Mouse (Mus musculus) urinary bladder, postnatal 14 days (tissue): ENCODE data around the gene Cnot3.
"Not testable (repeated sequence)": the region's sequence is repeated elsewhere in the genome, so short reads cannot be mapped to it uniquely, and the experiment has no call there.

Experiments
- DNase-seq: peaks from one replicate; pipeline ENCODE4 v3.0.0; 2021; ENCODE audit warnings: low spot score

Gene Cnot3

GRCm38 (mm10) chr7:3646641-3647040, 1.6 kb downstream of the Cnot3 start:
- DNase-seq, result no peak

- DNase-seq, result no peak
Observed at GRCm38 (mm10) chr7:3656966-3657365, 11.9 kb downstream of the Cnot3 start.

DNA sequence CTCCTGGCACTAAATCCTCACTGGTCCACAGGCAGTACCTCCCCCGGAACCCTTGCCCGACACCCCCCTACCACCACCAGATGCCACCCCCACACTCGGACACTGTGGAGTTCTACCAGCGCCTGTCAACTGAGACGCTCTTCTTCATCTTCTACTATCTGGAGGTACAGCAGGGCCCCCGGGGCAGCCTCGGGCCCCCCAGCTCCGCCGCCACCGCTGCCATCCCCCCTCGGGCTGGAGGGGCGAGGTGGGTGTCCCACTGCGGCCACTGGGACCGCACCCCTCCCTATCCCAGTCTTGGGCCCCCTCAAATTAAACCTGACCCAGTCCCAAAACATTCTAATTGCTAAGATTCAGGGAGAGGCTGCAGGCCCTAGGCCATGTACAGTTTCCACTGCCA, 13.5 kb downstream of the Cnot3 start:
- DNase-seq, result no peak

GRCm38 (mm10) chr7:3664524-3665214, 19.6 kb downstream of the Cnot3 start:
- DNase-seq, result no peak

- peak; percentile 97 for DNase-seq
Observed at GRCm38 (mm10) chr7:3665215-3666114, 20.4 kb downstream of the Cnot3 start, which contains the start of gene Leng1. Gene Leng1, minus strand, starts transcription at chr7:3665840.

DNA sequence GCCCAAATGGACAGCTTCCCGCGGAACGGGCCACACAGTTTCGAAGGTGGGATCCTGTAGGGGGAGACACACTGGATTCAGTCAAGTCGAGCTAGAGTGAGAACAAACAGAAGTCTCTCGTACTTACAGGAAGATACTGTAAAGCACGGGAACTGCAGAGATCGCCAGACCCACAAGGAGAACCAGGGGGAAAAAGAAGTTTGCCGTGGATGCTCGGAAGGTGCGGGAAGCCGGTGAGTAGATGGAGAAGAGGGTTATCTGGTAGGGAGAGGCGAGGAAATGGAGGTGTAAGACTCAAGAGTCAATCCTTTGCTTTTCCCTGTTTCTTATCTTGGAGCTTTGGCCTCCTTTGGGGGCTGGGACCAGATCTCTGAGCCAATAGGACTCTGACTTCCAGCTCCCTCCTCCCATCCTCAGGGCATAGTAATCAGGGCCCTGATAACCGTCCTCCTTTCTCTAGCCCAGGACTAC, 21.9 kb downstream of the Cnot3 start:
- DNase-seq, result no peak

- DNase-seq, result peak; percentile 91
Observed at GRCm38 (mm10) chr7:3674507-3675227, 29.6 kb downstream of the Cnot3 start.

DNA sequence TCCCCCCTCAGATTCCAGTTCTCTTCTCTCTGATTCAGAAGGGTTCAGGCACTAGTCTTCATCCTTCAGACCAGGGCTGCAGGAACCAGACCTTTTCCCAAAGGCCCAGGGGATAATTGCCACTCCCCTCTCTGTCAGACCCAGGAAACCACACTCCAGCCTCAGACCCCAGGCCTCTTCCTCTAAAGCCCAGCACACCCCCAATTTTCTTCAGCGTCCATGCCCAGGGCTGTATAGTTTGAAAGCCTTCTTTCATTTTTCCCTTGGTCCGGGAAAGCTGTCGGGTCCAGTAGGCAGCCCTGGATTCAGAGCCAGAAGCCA, 30.1 kb downstream of the Cnot3 start:
- no peak for DNase-seq

DNA sequence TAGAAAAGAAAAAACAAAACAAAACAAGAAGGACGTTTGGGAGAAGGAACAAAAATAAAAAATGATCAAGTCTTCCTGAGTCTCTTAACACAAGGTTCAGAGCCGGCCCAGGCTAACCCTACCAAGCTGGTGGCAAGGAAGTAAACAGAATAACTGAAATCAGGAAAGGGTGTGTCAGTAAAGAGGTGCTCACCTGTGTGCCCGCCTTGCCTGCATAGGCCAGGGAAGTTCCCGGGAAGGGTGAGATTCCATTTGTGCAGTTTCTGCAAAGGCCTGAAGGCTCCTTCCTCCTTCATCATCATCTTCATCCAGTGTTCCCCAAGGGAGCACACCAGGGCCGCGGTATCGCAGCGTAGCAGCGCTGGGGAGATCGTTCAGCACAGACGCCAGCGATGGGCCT, 31.3 kb downstream of the Cnot3 start:
- DNase-seq, result no peak

GRCm38 (mm10) chr7:3677342-3677741, 32.3 kb downstream of the Cnot3 start, which contains the start of gene Tmc4:
Gene Tmc4, minus strand, starts transcription at chr7:3677553.
- DNase-seq, result peak; percentile 75

DNA sequence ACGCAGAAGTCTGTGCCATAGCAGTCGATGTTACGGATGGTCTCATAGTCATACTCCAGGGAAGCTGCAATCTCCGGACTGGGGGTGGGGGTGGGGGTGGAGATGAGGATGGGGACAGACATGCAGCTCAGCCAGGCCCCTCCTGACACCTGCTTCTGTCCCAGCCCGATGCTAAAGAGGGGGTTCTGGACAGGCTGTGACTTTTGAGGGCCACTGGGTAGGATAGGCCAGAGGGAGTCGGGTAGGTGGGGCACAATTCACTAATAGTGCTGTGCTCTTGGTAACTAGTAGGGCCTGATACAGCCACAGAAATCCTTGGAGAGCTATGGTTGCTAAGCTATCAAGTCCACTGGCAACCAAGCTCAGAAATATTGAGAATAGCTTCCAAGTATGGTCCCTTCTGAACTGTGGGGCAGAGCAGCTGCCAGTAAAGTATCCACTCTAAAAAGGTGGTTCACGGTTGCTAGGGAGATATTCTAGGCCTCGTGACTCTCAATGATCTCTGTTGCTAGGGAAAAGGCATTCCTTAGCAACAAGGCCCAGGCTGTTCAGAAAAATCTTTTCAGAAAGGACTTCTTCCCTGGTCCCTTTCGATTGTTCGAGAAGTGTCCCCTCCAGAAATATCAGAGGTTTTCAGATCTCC, 39.0 kb downstream of the Cnot3 start:
- no peak for DNase-seq

GRCm38 (mm10) chr7:3684698-3685097, 39.6 kb downstream of the Cnot3 start:
- no peak for DNase-seq

GRCm38 (mm10) chr7:3685400-3686187, 40.5 kb downstream of the Cnot3 start:
- DNase-seq, result no peak

- DNase-seq, result no peak
Observed at GRCm38 (mm10) chr7:3691919-3692318, 46.9 kb downstream of the Cnot3 start.

DNA sequence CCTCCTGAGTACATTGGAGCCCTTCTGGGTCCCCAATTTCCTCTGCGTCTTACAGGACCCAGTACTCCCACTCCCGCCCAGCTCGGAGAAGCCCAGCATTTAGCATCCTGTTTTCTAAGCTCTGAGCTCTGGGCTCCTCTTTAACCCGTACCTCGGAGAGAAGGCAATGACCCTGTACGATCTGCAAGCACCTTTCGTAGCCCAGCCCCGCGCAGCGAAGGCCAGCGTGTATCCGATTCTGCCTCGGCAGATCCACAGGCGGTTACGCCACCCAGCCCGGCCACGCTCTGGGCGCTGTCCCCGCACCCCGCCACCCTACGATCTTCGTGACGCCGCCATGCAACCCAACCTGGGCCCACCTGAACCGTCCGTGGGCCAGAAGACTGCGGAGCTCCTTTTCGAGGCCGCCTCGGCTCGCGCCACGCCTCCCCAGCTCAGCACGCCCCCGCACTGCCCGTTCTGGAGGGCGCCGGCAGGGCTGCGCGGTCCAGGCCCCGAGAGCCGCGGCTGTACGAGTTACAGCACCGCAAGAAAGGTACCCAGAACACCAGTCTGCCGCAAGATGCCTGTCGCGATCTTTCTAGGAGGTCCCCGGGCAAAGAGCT, 47.4 kb downstream of the Cnot3 start, which contains the start of gene Tsen34:
Tsen34 (plus strand) TSS at position 482 of the 605 bp plus-strand sequence.
- no peak for DNase-seq

- peak; percentile 98 for DNase-seq
Observed at GRCm38 (mm10) chr7:3692987-3693808, 48.1 kb downstream of the Cnot3 start, which contains the start of gene Mboat7. Gene Mboat7, minus strand, starts transcription at chr7:3693523.

DNA sequence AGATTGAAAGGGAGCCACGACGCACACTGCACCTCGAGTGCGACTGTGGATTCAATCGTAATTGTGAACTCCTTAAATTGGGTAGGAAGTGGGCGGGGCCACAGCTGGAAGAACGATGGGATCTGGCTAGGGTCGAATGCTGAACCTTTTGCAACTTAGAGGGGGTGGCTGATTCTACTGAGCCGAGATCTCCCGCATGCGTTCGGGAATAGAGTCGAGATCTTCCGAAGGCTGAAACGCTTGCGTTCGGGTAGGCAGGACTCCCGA, 48.7 kb downstream of the Cnot3 start:
- DNase-seq, result no peak

DNA sequence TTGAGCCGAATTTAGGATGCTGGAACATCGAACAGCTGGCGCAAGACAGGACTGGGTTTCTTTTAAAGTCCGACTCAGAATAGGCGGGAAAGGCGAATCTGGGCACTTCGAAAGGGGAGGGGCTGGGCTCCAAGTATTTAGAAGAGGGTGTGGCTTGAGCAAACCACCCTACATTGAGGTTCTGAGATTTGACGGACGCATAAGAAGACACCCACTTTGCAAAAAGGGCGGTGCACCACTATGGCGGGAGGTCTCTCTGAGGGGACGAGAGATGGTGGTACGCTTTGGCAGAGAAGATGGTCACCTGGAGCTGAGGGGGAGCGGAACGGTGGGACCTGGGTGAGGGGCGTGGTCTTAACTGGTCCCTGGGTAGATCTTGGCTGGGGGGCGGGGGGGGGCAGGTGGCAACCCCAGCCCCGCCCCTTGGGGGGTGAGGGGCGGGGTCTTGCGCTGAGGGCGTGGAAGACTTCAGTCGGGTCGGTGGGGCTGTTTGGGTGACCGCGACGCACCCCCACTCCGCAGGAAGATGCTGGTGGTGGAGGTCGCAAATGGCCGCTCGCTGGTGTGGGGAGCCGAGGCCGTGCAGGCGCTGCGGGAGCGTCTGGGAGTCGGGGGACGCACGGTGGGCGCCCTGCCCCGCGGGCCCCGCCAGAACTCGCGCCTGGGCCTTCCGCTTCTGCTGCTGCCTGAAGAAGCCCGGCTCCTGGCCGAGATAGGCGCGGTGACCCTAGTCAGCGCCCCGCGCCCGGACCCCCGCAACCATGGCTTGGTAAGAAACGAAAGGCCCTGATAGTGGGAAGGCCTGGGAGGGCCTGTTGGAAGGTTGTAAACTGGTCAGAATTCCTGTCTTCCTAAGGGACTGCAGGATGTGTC, 49.2 kb downstream of the Cnot3 start:
- peak; percentile 81 for DNase-seq

- DNase-seq, result not testable (repeated sequence)
Observed at GRCm38 (mm10) chr7:3694949-3695305, 49.9 kb downstream of the Cnot3 start.
